Mouse (Mus musculus) frontal cortex, postnatal 14 days (tissue): ENCODE data around the gene Eif2ak4.

Experiments used
- DNase-seq, 2 experiments: peaks; one replicate each; pipeline ENCODE4 v3.0.0; 2022; ENCODE audit warnings: low spot score in 2 of 2

Gene Eif2ak4

DNA sequence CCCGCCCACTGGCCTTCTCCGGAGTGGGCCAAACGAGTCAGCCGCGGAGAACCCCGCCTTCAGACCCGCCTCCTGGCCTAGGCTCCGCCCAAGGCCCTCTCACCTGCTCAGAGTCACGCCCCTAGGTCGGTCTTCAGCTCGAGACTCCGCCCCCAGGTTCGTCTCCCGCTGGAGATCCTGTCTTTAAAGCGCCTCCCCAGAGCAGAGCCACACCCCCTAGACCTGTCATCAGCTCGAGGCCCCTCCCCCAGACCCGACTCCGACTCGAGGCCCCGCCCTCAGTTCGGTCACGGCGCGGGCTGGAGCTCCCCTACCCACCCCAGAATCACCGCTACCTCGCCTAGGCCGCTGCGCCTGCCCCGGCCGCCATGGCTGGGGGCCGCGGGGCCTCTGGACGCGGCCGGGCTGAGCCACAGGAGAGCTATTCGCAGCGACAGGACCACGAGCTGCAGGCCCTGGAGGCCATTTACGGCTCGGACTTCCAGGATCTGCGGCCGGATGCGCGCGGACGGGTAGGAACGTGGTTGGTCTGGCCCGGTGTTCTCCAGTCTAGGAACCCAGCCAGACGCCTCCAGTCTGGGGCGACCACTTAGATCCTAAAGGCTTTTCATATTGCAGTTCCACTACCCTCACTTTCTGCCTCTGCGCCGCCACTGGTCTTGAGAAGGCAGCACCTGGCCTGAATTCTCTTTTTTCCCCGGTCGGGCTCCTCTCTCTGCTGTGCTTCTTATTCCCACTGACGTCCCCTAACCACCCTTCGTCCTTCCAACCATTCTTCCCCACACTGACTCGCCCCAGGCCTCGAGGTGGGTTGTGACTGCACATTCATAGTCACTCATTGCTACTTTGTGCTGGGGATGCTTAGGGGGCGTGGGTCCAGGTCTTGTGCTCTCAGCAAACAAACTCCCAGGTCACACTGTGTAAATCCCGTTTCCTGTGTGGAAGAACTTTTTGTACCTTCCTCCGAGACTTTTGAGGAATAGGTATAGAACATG lies at the start of gene Eif2ak4:
Eif2ak4 (plus strand) TSS at position 278 of the 995 bp plus-strand sequence.
- DNase-seq = peak; percentile 97 to 98

DNA sequence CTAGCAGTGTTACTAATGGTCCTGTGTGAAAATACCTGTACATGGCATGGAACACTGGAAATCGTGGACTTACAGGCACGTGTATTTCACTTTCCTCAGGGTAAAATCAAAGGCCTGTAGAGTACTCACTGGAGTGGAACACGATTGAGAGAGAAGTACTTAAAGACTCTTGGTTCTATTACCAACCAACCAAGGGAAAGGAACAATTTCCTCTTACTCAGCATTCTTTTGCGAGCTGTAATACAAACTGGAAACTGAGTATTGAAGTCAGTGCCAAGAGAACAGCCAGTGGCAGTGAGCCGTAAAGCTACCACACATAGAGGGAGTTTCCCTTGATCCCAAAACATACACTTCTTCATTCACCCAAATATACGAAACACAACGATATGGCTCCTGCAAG lies 47.1 kb upstream of the Eif2ak4 start:
- DNase-seq = no peak

DNA sequence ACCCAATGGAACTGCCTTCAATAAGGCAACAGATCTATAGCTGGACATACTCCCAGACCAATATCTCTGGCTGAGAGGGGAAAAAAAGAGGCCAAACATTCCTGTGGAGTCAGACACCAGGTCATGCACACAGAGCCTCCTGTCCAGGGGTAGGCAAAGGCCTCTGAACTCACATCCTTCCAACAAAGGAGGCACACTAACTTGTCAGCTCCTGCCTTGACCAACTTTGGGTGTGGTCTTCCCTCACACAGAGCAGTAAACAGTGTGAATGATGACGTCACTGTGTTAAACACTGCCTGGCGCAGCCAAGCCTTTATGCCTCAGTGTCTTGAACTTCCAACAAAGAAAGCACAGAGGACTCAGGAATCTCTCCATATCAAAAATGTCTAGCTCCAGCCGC lies 44.5 kb upstream of the Eif2ak4 start:
- no peak for DNase-seq

DNA sequence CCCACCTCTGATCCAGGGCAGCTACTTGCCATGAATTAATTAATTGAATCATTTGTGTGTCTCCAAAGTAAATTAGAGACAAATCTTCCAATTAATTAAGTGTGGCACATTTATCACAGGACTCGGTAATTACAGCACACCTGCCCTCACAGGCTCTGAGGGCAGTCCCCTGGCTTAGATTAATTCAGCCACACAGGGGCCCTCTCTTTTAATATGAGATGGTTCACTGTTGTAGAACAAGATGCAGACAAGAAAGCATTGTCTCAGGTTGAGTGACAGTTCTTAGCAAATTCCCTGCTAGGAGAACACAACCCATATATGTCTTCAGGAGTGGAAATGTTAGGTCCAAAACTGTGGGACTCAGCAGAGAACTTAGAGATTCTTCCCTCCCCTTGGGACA lies 42.9 kb upstream of the Eif2ak4 start:
- DNase-seq = no peak

DNA sequence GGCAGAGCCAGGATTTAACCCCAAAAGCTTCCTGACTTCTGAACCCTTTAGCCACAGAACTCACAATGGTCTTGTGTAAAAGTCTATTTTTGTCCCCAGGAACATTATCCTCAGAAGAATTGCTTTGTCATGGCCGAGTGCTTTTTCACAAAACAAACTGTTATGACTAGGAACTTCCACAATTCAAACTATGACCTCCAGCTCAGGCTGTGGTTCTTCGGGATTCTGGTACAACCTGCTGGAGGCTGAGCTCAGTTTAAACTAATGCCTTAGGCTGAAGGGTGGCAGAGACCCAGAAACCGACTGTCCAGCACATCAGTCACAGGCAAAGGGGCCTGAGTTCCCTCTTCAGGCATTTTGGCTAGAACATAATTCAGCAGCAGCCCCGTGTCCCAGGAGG lies 34.9 kb upstream of the Eif2ak4 start:
- DNase-seq = no peak

DNA sequence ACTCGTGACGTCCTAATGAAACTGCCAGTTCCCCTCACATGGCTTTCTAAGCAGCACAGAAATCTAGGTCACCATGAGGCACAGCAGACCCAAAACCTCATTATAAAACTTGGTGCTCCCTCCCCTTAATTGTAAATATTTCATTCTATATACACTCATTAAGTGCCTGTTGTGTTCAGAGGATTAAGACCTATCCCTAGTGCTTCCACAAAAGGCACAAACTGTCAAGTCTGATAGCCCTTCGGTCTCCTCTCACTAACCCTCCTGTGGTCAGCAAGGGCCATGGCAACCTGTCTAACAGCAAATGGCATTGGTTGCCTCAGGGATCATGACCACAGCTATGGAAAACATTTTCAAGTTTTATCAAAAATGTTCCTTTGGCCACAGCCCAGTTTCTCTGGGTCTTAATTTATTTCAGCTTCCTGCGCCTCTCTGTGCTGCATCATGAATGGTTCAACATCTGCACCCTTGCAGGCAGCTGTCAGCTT lies 34.5 kb upstream of the Eif2ak4 start:
- DNase-seq = no peak

DNA sequence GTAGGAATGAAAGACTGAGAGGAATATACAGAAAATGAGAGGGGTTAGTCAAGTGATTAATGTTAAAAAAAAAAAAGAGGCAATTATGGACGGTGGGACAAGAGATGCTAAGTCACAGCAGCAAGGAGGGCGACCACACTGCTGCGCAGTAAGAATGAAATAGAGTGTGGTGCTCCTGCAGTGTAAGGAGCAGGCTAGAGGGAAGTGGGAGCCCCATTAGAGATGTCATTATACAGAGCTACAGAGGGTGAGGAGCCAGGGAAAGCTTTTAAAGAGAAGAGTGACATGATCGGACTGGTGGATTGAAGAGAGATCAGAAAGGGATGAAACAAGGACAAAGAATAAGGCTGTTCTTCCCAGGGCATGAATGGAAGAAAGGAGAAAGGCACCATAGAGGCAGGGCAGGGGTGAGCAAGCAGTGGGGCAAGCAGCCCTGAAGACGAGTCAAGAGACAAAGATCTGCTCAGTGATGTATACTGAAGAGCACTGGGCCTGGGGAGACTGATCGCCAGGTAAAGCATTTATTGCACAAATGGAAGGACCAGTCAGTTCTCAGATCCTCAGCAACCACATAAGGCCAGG lies 33.2 kb upstream of the Eif2ak4 start:
- no peak for DNase-seq

DNA sequence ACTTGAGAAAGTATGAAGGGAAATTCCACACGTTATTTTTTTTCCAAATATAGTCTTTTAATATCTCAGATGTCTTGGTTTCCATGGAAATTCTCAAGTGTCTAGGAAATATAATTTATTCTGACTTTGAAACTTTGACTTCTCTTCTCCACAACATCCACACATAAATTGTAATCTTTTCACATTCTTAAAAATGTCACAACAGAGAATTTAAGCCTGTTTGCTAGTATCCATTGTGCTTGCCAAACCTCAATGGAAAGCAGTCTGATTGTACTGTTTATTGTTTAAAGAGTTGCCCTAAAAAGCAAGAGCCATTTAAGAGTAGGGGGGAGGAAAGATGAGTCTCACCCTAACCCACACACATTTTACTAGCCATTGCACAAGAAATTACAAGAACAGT lies 16.6 kb upstream of the Eif2ak4 start:
- DNase-seq = no peak

DNA sequence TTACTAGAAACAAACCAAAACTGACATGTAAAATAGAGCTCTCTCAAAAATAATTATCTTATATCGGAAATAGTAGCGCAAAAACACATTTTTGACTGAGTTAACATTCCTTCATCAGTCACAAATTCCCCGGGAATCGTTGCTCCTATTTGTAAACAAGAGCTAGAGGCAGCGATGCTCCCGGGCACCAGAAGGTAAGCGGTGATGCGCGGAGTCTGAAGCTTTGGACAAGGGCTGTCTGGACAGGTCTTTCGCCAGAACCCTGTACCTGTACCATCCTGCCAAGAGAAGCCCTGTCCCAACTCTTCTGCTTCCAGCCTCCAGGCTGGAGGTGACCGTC lies 15.9 kb upstream of the Eif2ak4 start:
- DNase-seq = peak in 1 of 2 experiments; percentile 9

DNA sequence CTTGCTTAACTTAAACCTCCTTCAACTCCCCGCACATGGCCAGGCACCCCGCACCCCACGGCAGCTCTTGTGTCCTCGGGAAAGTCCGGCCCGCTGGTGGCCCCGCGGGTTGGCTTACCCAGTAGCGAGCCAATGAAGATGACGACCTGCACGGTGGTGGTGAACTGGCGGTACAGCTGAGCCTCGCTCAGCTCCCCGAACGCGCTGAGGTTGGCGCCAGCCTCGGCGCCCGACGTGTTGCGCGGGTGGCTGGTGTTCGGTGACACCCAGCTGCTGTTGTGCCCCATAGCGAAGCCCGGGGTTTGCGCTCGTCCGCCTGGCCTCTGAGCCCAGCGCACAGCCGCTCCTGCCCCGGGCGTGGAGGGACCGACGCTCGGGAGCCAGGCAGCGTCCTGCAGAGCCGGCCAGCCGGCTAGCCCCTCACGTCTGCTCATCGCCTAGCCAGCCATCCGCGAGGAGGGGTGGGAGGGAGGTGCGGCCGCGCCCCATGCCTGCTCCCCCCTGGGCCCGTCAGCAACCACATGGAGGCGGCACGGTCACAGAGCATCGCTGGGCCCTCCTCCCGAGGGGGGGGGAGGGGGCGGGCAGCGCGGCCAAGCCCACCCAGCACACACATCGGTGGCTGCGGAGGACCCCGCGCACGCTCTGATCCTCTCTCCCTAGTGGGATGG lies 15.4 kb upstream of the Eif2ak4 start, which contains the start of gene Gpr176:
Gpr176 (minus strand) TSS at position 519 of the 671 bp plus-strand sequence.
- DNase-seq = peak; percentile 31 to 33

DNA sequence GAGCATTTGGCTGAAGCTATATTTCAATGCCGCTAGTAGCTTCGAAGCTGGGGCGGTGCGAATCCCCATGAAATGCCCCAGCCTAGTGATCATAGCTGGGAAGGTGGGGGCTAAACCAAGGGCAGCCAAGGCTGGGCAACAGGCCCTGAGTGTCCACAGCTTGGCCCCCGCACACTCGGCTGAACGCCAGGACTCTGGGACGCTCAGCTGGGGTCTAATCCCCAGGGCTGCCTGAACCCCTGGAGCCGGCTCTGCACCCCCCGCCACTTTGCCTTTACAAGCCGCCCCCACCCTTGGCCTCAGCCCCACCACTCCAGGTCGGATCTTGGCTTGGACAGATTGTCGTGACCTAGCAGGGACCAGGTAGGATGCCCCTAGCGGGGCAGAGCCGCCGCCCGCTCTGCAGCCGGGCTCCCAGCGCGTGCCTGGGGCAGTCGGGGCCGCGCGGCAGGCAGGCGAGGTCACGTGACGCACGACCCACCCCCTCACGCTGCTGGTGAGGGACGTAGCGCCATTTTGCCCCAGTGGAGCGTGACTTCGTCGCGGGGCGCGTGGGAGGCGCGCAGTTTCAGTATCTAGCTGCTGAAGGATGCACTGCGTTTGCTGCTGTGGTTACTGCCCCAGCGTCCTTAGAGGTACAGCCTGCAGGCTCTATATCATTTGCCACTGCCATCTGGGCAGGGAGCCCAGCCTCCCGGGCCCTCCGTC lies 14.7 kb upstream of the Eif2ak4 start:
- peak; percentile 84 to 86 for DNase-seq

DNA sequence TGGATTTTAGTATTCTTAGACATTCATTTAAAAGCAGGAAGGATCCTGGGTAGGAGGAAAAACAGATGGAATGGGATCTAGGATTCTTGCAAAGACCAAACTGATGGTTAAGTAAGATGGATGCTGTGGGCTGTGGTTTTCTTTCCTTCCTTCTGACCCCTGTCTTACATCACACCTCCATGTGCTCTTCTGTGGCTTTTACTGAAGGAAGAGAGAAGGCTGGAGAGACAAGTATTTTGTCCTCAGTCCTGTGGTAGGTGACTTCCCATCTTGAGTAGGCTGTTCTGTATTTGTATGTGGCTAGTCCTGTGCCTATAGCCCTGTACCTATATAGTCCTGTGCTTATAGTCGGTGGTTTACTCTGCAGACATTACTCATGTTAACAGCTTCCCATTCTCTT lies 12.9 kb upstream of the Eif2ak4 start:
- no peak for DNase-seq

DNA sequence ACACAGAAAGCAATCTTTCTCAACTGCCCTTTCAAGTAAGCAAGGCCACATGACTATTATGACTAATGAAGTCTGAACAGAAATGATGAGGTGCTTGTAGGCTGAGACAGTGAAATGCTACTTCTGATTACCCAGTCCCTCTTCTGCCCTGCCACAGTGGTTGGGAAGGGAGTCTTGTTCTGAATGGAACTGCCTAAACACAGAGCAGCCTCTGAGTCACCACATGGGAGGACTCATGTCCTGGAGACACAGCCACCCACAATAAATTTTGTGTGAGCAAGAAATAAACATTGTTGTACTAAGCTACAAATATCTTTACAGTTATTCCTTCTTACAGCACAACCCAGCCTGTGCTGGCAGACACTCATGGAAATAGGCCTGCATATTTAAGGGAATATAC lies 12.5 kb upstream of the Eif2ak4 start:
- no peak for DNase-seq

DNA sequence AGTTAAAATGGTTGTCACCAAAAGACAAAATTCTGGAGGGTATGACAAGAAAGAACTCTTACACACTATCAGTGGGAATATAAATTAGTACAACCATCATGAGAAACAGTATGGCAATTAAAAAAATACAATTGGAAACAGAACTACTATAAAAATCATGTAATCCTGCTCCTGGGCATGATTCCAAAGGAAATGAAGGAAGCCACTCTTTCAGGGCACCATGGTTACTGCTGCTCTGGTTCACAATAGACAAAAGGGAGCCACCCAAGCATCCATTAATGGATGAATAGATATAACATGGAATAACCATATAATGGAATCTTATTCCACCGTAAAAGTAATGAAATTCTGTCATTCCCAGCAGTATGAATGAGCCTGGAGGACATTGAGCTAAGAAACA lies 8.7 kb upstream of the Eif2ak4 start:
- no peak for DNase-seq

DNA sequence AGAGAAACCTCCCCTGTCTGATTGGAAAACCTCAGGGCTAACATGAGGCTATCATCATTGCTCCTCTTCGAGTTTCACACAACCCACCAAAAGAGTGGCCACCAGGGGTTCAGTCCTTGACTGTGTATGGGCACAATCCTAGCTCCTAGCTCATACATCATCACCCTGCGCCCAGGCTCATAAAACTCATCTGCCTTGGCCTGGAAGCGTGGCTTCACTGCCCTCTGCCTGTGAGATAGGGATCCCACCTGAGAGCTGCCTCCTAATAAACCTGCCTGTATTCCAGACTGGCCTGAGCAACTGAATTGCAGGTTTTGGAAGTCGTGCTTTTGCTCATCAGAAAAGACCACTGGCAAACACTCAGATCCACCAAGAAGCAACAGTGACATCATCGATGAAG lies 5.0 kb upstream of the Eif2ak4 start:
- DNase-seq = no peak

DNA sequence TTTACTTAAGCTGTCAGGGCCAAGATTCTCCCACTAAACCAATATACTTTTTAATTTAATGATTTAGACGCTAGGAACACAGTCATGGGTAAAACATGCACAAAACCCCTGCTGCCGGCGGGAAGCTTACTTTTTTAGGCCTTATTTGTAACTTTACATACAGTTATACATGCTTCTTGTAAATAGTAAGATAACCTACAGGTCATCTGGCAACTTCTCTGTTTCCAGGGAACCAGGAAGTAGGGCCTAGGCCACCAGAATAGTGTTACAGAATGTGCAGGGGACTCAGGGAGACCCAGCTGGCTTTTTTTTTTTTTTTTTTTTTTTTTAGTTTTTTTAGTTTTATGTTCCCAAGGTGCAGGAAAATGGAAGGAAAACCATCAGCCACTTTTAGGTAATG lies 1.2 kb downstream of the Eif2ak4 start:
- DNase-seq = no peak

DNA sequence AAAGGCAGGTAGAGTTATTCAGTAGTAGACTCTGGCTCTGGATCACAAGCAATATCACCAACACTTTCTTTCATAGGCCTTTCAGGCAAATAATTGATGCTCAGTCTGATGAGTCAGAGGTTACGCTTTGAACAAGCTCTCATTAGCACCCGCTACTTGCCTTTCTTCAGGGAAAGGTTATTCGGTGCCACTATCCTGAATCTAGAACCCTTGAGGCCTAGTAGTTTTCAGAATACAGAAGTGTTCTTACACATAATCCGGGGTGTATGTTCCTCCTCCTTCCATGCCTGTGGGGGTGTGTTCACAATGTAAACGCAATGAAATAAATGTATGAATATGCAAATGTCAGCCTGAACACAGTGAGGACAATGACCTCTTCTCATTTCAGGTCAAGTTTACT lies 1.7 kb downstream of the Eif2ak4 start:
- no peak for DNase-seq

DNA sequence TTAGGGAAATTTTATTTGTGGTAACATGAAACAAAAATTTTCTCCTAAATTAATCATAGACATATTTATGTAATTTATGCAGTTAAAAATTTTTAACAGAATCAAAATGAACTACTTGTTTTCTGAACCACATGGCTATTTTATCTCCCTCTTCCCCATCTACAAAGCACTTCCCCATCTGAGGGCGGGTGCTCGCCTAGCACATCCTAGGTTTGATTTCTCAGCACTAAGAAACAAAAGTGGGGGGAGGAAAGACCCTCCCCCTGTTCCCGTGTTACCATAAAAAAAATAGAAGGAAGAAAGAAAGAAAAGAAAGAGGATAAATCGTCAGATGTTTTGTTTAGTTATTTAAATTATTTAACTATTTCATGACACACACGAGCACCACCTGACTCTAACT lies 2.8 kb downstream of the Eif2ak4 start:
- no peak for DNase-seq

DNA sequence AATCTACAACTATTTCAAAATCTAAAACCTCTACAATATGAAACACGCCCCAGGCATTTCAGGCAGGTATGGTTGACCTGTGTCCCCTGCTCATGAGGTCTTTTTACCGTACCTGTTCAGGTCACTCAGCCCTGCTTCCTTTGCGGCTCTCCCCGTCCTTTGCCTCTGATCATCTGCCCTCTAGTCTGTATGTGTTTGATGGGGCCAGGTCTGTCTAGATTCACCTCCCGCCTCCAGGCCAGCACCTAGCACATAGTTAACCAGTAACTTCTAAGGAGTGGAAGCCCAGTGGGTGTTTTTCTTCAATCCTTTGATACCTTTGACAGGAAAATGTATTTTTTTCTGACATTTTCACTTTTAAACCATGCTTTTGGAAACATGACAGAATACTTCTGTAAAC lies 11.3 kb downstream of the Eif2ak4 start:
- DNase-seq = no peak

DNA sequence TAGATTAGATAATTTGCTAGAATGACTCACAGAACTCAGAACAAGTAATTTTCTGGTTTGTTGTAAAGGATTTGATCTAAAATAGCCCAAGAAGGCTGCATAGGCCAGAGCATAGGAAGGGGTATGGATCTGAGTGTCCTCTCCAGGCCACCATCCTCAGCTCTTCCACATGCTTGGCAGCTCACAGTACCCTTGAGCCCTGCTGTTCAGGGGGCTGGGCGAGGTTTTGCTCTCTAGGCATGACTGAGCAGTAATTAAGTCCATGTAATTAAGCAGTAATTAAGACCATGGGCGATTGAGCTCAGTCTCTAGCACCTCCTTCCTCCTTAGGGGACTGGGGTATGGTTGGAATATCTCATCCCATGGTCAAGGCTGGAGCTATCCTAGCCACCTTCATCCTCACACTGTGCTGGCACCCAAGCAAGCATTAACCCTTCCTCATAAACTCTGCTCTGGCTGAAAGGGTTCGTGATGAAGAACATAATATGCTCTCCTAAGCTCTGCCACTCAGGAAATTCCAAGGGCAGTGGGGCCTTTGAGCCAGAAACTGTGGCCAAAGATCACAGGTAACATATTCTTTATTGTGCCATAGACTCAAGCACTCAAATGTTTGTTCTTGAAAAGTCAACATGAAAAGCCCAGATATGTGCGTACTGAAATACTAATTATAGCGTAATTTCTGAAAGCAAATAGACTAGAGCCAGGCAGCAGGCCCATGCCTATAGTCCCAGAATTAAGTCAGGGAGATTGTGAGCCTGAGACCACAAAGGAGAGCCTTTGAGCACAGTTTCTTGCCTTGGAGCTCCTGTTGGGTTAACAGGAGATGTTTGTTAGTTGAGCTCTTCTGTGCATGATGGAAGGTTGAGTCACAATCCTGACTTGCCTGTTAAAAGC lies 13.7 kb downstream of the Eif2ak4 start:
- DNase-seq = no peak

DNA sequence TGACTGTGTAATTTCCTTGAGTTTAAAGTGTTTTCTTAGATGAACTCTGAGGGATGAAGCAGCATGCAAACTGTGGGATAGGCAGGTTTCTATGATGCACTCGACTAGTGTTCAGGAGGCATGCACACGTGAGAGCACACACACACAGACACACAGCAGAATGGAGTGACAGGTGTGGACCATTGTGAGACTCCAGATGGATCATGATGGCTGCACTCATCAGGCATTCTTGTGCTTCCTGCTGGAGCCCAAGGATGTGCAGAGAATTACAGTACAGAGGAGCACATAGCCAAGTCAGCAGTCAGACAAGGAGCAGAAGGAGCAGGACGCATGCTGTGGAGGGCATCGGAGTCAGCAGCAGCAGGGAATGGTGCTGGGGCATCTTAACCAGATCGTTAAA lies 15.9 kb downstream of the Eif2ak4 start:
- no peak for DNase-seq
